Comparison of ENCODE assay signal across 20 mouse cellular contexts in the genomic region with DNA sequence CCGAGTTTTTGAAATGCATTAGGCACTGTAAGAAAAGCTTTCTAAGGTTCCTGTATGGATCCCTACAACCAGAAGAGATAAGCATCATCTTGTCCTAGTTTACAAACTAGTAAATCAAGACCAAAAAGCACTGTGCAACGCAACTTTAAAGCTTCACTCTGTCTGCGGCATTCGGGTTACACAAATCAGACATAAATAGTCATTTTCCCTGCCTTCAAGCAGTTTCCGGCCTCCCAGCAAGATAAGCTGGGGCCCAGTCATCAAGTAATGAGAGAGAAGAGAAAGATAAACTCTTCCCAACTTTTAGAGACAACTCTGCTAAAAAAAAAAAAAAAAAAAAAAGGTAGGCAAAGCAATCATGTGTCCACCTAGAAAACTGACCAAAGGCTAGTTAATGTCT.
"Had no signal": no experiment of that assay in that cellular context is flagged by ENCODE, and none has a peak within 500 bp of the region (broad histone marks: within the 10 kb centered on the region; RNA-seq: fewer than 3 reads in every experiment).

No protein-coding gene starts in this region.

- H3K9ac ChIP-seq: limb, embryonic 13.5 days; liver, embryonic 13.5 days; lung, embryonic 14.5 days; midbrain, embryonic 12.5 days; neural tube, embryonic 13.5 days; stomach, embryonic 15.5 days had no signal

- DNase-seq: kidney, adult 18-20 months; kidney, adult 9 months; kidney, postnatal 14 days; kidney, postnatal 4 days; liver; liver, embryonic 13.5 days; lung, embryonic 14.5 days; retina, postnatal 1 day; right cerebral cortex, postnatal 25 days; spleen, adult 18-20 months; thymus, postnatal 25 days had no signal

- H3K27ac ChIP-seq: limb, embryonic 10.5 days; limb, embryonic 13.5 days; liver, embryonic 13.5 days; macrophage; midbrain, embryonic 12.5 days; neural tube, embryonic 13.5 days; stomach, embryonic 15.5 days had no signal

- H3K4me1 ChIP-seq: limb, embryonic 10.5 days; limb, embryonic 13.5 days; midbrain, embryonic 12.5 days; neural tube, embryonic 13.5 days; stomach, embryonic 15.5 days had no signal

- ATAC-seq: lung, postnatal 0 days; midbrain, embryonic 16.5 days had no signal

- H3K36me3 ChIP-seq: limb, embryonic 10.5 days; limb, embryonic 13.5 days; liver, embryonic 13.5 days; midbrain, embryonic 12.5 days; neural tube, embryonic 13.5 days; stomach, embryonic 15.5 days had no signal

- H3K9me3 ChIP-seq: limb, embryonic 10.5 days; limb, embryonic 13.5 days; liver, embryonic 13.5 days; midbrain, embryonic 12.5 days; neural tube, embryonic 13.5 days; stomach, embryonic 15.5 days had no signal

- H3K4me2 ChIP-seq: limb, embryonic 13.5 days; liver, embryonic 13.5 days; lung, embryonic 14.5 days; midbrain, embryonic 12.5 days; neural tube, embryonic 13.5 days; stomach, embryonic 15.5 days had no signal

- H3K4me3 ChIP-seq: limb, embryonic 10.5 days; limb, embryonic 13.5 days; liver, embryonic 13.5 days; midbrain, embryonic 12.5 days; myocyte; neural tube, embryonic 13.5 days; stomach, embryonic 15.5 days had no signal

- H3K27me3 ChIP-seq: liver, embryonic 13.5 days; midbrain, embryonic 12.5 days; neural tube, embryonic 13.5 days; stomach, embryonic 15.5 days had no signal
